Mouse (Mus musculus): ENCODE results near the gene Grm3. TPM values are rescaled to one million over a fixed set of nuclear protein-coding genes. Genes with fewer than 3 reads are reported as not detected.

The Grm3 gene
- polyA plus RNA-seq, 1 experiment from 2014 or later, result 50.6 TPM

GRCm38 (mm10) chr5:9692333-9692732 is 32.6 kb downstream of the Grm3 start:
- no peak overlapping the region for H3K4me2 ChIP-seq
- no peaks in the 10 kb centered on the region for H3K9me3 ChIP-seq (replicated peaks)
- H3K36me3 ChIP-seq, result no peaks in the 10 kb centered on the region
- no peak for ATAC-seq (ENCODE audit: low FRiP score)
- WGBS, result 96% methylated on average over 1 of the region's 1 CpGs
- H3K27ac ChIP-seq (replicated peaks), result no peak overlapping the region
- no peak overlapping the region for H3K4me3 ChIP-seq (replicated peaks)
- H3K27me3 ChIP-seq (replicated peaks), result no peaks in the 10 kb centered on the region
- no peak overlapping the region for H3K9ac ChIP-seq (replicated peaks)
- H3K4me1 ChIP-seq, result no peaks in the 10 kb centered on the region

- Histone ChIP-seq H3K27ac (replicated peaks) (no peak overlapping the region), H3K9ac (replicated peaks) (no peak overlapping the region), H3K4me2 (no peak overlapping the region), H3K4me1 (no peaks in the 10 kb centered on the region), H3K27me3 (replicated peaks) (no peaks in the 10 kb centered on the region), H3K4me3 (replicated peaks) (no peak overlapping the region), H3K36me3 (no peaks in the 10 kb centered on the region), H3K9me3 (replicated peaks) (no peaks in the 10 kb centered on the region)
- no peak for ATAC-seq (ENCODE audit: low FRiP score)
- WGBS, result 39% methylated on average over 3 of the region's 3 CpGs
These were observed 34.2 kb downstream of the Grm3 start for GRCm38 (mm10) chr5:9690599-9691242.

- Histone ChIP-seq H3K9me3 (replicated peaks) (no peaks in the 10 kb centered on the region), H3K4me3 (replicated peaks) (no peak overlapping the region), H3K27me3 (replicated peaks) (no peaks in the 10 kb centered on the region), H3K27ac (replicated peaks) (no peak overlapping the region), H3K4me2 (no peak overlapping the region), H3K36me3 (no peaks in the 10 kb centered on the region), H3K4me1 (no peaks in the 10 kb centered on the region), H3K9ac (replicated peaks) (no peak overlapping the region)
- ATAC-seq (ENCODE audit: low FRiP score), result no peak
- WGBS, result 19% methylated on average over 1 of the region's 1 CpGs
These were observed 34.8 kb downstream of the Grm3 start for GRCm38 (mm10) chr5:9690192-9690591.

DNA sequence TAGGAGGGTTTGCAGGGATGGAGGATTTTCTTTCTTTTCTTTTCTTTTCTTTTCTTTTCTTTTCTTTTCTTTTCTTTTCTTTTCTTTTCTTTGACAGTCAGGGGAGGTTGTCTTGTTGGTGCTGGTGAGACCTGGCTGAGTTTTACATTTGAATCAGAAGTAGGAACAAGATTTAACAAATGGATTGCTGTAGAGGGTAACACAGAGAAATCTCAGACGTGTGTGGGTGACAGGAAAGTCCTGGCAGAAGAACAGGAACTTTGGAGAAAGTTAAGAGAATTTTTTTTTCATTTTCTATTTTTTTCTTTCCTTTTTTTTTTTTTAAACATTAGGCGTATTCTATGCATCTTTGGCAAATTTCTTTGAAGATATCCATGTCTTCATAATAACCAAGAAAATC is 41.8 kb downstream of the Grm3 start:
- WGBS, result 53% methylated on average over 2 of the region's 2 CpGs
- no peak for ATAC-seq (ENCODE audit: low FRiP score)
- Histone ChIP-seq H3K27ac (replicated peaks) (no peak overlapping the region), H3K9ac (replicated peaks) (no peak overlapping the region), H3K4me3 (replicated peaks) (no peak overlapping the region), H3K36me3 (no peaks in the 10 kb centered on the region), H3K4me1 (no peaks in the 10 kb centered on the region), H3K4me2 (no peak overlapping the region), H3K27me3 (replicated peaks) (no peaks in the 10 kb centered on the region), H3K9me3 (replicated peaks) (no peaks in the 10 kb centered on the region)

DNA sequence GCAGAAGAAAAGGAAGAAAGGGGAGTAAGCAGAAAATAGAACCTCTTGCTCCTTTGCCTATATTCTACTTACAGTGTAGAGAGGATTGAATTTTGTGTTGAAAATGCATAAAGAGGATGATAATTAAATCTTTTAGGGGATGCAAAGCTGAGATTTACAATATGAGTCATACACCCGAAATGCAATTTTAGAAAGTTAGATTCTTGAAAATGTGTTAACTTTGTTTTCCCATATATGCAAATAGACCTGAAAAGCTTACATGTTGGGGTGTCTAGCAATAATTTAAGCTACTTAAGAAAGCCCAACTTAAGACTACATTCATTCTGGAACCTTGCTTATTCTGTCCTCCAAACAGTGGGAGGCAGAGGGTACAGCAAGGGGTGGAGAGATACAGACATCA is 56.0 kb downstream of the Grm3 start:
- no peak for ATAC-seq (ENCODE audit: low FRiP score)
- 93% methylated on average over 1 of the region's 1 CpGs for WGBS

DNA sequence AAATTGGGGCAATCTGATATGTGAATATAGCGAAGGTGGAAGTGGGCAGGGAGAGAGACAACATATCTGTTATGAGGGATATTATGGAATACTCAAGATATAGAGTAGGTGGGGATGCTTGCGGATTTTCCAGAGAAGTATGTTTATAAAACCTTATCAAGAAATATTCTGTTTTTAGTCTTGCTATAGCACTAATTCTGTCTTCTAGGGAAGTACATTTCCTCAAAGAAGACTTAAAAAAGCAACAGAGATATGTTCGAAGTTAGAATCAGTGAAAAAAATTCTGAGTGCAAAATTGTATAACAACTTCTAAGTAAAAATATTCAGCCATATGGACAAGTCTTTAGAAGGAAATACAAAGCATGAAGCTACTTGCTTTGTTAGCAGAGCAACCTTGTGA is 61.6 kb downstream of the Grm3 start:
- H3K4me2 ChIP-seq, result no peak overlapping the region
- H3K27ac ChIP-seq (replicated peaks), result no peak overlapping the region
- H3K4me1 ChIP-seq, result peaks cover 4% of the 10 kb centered on the region; the same call in 1 of the 2 replicates
- no peaks in the 10 kb centered on the region for H3K36me3 ChIP-seq
- WGBS, result 89% methylated on average over 3 of the region's 3 CpGs
- ATAC-seq (ENCODE audit: low FRiP score), result no peak
- H3K9ac ChIP-seq (replicated peaks), result no peak overlapping the region
- H3K4me3 ChIP-seq (replicated peaks), result no peak overlapping the region
- H3K9me3 ChIP-seq (replicated peaks), result no peaks in the 10 kb centered on the region
- H3K27me3 ChIP-seq (replicated peaks), result no peaks in the 10 kb centered on the region

More for the DNA sequence above, 56.0 kb downstream of the Grm3 start:
- H3K9ac ChIP-seq (replicated peaks), result no peak overlapping the region
- no peak overlapping the region for H3K27ac ChIP-seq (replicated peaks)
- no peak overlapping the region for H3K4me2 ChIP-seq
- no peak overlapping the region for H3K4me3 ChIP-seq (replicated peaks)
- H3K27me3 ChIP-seq (replicated peaks), result no peaks in the 10 kb centered on the region
- no peaks in the 10 kb centered on the region for H3K4me1 ChIP-seq
- H3K9me3 ChIP-seq (replicated peaks), result no peaks in the 10 kb centered on the region
- no peaks in the 10 kb centered on the region for H3K36me3 ChIP-seq

GRCm38 (mm10) chr5:9661870-9662589 is 62.9 kb downstream of the Grm3 start:
- Histone ChIP-seq H3K27ac (replicated peaks) (peak overlapping the region; percentile 51; the same call in 1 of the 2 replicates), H3K27me3 (replicated peaks) (no peaks in the 10 kb centered on the region), H3K4me2 (no peak overlapping the region), H3K4me1 (peaks cover 4% of the 10 kb centered on the region; the same call in 1 of the 2 replicates), H3K4me3 (replicated peaks) (no peak overlapping the region), H3K9me3 (replicated peaks) (no peaks in the 10 kb centered on the region), H3K36me3 (no peaks in the 10 kb centered on the region), H3K9ac (replicated peaks) (no peak overlapping the region)
- WGBS, result 60% methylated on average over 9 of the region's 9 CpGs
- peak; percentile 59 for ATAC-seq (ENCODE audit: low FRiP score)

DNA sequence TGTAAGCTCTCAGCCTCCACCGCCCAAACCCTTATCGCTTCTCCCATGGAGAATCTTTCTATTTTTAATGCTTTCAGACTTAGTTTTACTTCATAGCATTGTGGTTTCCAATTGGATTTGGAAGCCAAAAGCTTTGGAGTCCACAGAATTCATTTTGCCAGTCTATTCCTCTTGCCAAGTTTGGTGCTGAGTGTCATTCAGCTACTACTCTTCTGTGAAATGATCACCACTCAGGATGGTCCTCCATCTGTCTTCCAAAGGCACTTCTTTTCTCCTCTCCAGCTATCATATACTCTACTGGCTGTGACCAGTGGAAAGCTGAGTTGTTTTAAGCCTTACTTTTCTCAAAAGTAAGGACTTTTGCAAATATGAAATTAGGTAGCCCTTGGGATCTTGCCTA is 86.4 kb downstream of the Grm3 start:
- no peaks in the 10 kb centered on the region for H3K36me3 ChIP-seq
- 88% methylated on average over 2 of the region's 2 CpGs for WGBS
- no peak for ATAC-seq (ENCODE audit: low FRiP score)

GRCm38 (mm10) chr5:9627220-9627619 is 97.8 kb downstream of the Grm3 start:
- Histone ChIP-seq H3K4me3 (replicated peaks) (no peak overlapping the region), H3K27me3 (replicated peaks) (no peaks in the 10 kb centered on the region), H3K9ac (replicated peaks) (no peak overlapping the region), H3K27ac (replicated peaks) (no peak overlapping the region), H3K4me1 (peaks cover 11% of the 10 kb centered on the region), H3K9me3 (replicated peaks) (no peaks in the 10 kb centered on the region), H3K4me2 (no peak overlapping the region), H3K36me3 (no peaks in the 10 kb centered on the region)
- ATAC-seq (ENCODE audit: low FRiP score), result peak; percentile 31; the same call in 1 of the 2 replicates
- WGBS, result 61% methylated on average over 2 of the region's 2 CpGs

More for the DNA sequence above, 86.4 kb downstream of the Grm3 start:
- no peak overlapping the region for H3K4me3 ChIP-seq (replicated peaks)
- no peak overlapping the region for H3K27ac ChIP-seq (replicated peaks)
- no peaks in the 10 kb centered on the region for H3K9me3 ChIP-seq (replicated peaks)
- no peaks in the 10 kb centered on the region for H3K27me3 ChIP-seq (replicated peaks)
- no peak overlapping the region for H3K4me2 ChIP-seq
- H3K9ac ChIP-seq (replicated peaks), result no peak overlapping the region
- no peaks in the 10 kb centered on the region for H3K4me1 ChIP-seq

DNA sequence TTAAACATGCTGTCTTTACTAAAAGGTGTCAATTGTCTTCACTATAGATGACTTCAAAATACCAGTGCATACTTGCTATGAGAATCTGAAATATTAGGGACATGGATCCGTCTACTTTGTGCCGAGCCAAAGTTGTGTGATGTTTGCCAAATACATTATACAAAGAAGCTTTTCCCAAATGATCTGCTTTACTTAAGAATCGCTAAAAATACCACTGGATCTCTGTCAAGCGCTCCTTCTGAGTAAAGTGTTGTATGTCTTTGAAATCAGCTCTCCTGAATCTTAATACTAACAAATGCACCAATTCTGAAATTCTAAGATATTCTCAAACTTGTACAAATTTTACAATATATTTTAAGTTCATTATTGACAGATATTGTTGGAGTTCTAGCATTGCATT is 100.6 kb downstream of the Grm3 start:
- Histone ChIP-seq H3K9me3 (replicated peaks) (no peaks in the 10 kb centered on the region), H3K27me3 (replicated peaks) (no peaks in the 10 kb centered on the region), H3K9ac (replicated peaks) (no peak overlapping the region), H3K4me2 (no peak overlapping the region), H3K36me3 (no peaks in the 10 kb centered on the region), H3K27ac (replicated peaks) (no peak overlapping the region), H3K4me3 (replicated peaks) (no peak overlapping the region), H3K4me1 (peaks cover 14% of the 10 kb centered on the region)
- ATAC-seq (ENCODE audit: low FRiP score), result no peak
- WGBS, result 91% methylated on average over 4 of the region's 4 CpGs

DNA sequence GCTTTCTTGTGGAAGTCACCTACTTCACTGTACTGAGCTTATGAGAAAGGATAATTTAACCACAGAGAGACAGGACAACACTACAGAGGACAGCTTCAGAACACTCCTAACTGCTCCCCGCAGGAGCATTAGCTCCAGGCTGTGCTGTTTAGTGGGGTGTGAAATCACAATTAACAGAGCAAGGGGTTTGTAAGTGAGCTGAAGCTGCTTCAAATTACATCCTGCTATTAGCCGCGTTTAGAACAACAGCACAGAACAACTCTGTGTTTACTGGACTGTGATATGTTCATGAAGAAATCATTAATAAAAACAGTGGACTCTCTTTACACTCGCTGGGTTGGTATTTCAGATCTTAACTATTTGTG is 101.9 kb downstream of the Grm3 start:
- H3K4me2 ChIP-seq, result peak overlapping the region; percentile 31
- H3K9me3 ChIP-seq (replicated peaks), result no peaks in the 10 kb centered on the region
- H3K27me3 ChIP-seq (replicated peaks), result no peaks in the 10 kb centered on the region
- H3K36me3 ChIP-seq, result no peaks in the 10 kb centered on the region
- peak overlapping the region; percentile 63 for H3K27ac ChIP-seq (replicated peaks)
- no peak overlapping the region for H3K4me3 ChIP-seq (replicated peaks)
- 3% methylated on average over 4 of the region's 4 CpGs for WGBS
- H3K9ac ChIP-seq (replicated peaks), result no peak overlapping the region
- peaks cover 14% of the 10 kb centered on the region for H3K4me1 ChIP-seq
- peak; percentile 94 for ATAC-seq (ENCODE audit: low FRiP score)

All from neural tube, embryonic 15.5 days (tissue).